Mouse (Mus musculus) G1E (cell line): ENCODE measurements around the gene Prdm16. TPM values are rescaled to one million over a fixed set of nuclear protein-coding genes. Genes with fewer than 3 reads are reported as not detected.
A peak's percentile ranks its signal among the peaks of the same experiment; 100 is the strongest.

Source experiments
- ATAC-seq: 2 replicates; pipeline ENCODE4 v1.8.0; 2016; ENCODE audit warnings: mild to moderate bottlenecking; ENCODE audit not compliant: insufficient number of reproducible peaks, poor library complexity, low FRiP score, severe bottlenecking; ENCODE audit errors: extremely low read depth
- DNase-seq: peaks from one replicate; pipeline ENCODE4 v3.0.0; 2012; ENCODE audit warnings: low spot score
- H3K27me3 ChIP-seq: 2 replicates; pipeline ENCODE4 v1.6.1; 2012; ENCODE audit warnings: mild to moderate bottlenecking, low read length, inconsistent platforms; ENCODE audit not compliant: insufficient read depth
- H3K36me3 ChIP-seq: replicated peaks from 2 replicates; pipeline ENCODE3; 2012; ENCODE audit warnings: mild to moderate bottlenecking, inconsistent platforms
- H3K4me1 ChIP-seq: 2 replicates; pipeline ENCODE4 v1.6.1; 2012; ENCODE audit warnings: low read depth, low read length, inconsistent platforms, mixed read lengths; ENCODE audit not compliant: insufficient read depth
- H3K4me3 ChIP-seq: 2 replicates; pipeline ENCODE4 v1.5.1; 2012; ENCODE audit warnings: low read depth, mild to moderate bottlenecking, inconsistent platforms, low read length, moderate library complexity, mixed read lengths
- H3K9me3 ChIP-seq: replicated peaks from 2 replicates; pipeline ENCODE4 v1.6.1; 2012; ENCODE audit warnings: inconsistent platforms
- CTCF ChIP-seq: IDR thresholded peaks from 2 replicates; pipeline ENCODE4 v1.5.1; 2012; ENCODE audit warnings: low read depth, low read length, inconsistent platforms, mixed read lengths
- GATA1 ChIP-seq: IDR thresholded peaks from 2 replicates; pipeline ENCODE4 v1.6.1; 2012; ENCODE audit warnings: borderline replicate concordance, low read length, inconsistent platforms, mixed read lengths
- GATA2 ChIP-seq: IDR thresholded peaks from 2 replicates; pipeline ENCODE4 v1.6.1; 2012; ENCODE audit warnings: low read depth, low read length, inconsistent platforms, borderline replicate concordance
- POLR2AphosphoS5 ChIP-seq: IDR thresholded peaks from 2 replicates; pipeline ENCODE4 v1.6.1; 2012; ENCODE audit warnings: low read depth, low read length, inconsistent platforms; ENCODE audit not compliant: insufficient replicate concordance
- TAL1 ChIP-seq: conservative IDR thresholded peaks from 2 replicates; pipeline ENCODE4 v1.6.1; 2012; ENCODE audit warnings: low read depth, low read length, inconsistent platforms, mixed read lengths
- polyA plus RNA-seq: library from polyadenylated mRNA; stranded (reverse); fragments of >175 nt; gene quantifications from 2 replicates; pipeline ENCODE4 v1.2.3, GENCODE M21; 2012
- total RNA-seq, 2 experiments: library from RNA; stranded (forward) in 1 of 2; stranded (reverse) in 1 of 2; fragments of 200-1000 nt in 1 of 2; fragments of >200 nt in 1 of 2; fragmentation: Nextera tagmentation in 1 of 2; gene quantifications; 2 replicates each; pipeline ENCODE4 v1.2.3; 2014 to 2017

The Prdm16 gene
- total and polyA plus RNA-seq, 3 experiments = under 0.01 TPM; not detected in 2

GRCm38 (mm10) chr4:154273000-154273399 lies 363.7 kb downstream of the Prdm16 start:
- DNase-seq (no peak), ATAC-seq (no peak)

GRCm38 (mm10) chr4:154269520-154269919 lies 367.2 kb downstream of the Prdm16 start:
- no peak overlapping the region; the same call in 1 of the 2 replicates for H3K4me3 ChIP-seq
- DNase-seq (no peak), ATAC-seq (no peak)
- peaks cover 99% of the 10 kb centered on the region for H3K9me3 ChIP-seq
- TF ChIP-seq GATA2 = no peak
- no peak for TF ChIP-seq GATA1
- TF ChIP-seq POLR2AphosphoS5 = no peak
- no peak for TF ChIP-seq CTCF
- no peak for TF ChIP-seq TAL1
- no peaks in the 10 kb centered on the region for H3K4me1 ChIP-seq
- H3K36me3 ChIP-seq = no peaks in the 10 kb centered on the region
- no peaks in the 10 kb centered on the region; the same call in 1 of the 2 replicates for H3K27me3 ChIP-seq

More at GRCm38 (mm10) chr4:154273000-154273399, 363.7 kb downstream of the Prdm16 start:
- Histone ChIP-seq H3K27me3 (no peaks in the 10 kb centered on the region; the same call in 1 of the 2 replicates), H3K4me1 (no peaks in the 10 kb centered on the region), H3K4me3 (no peak overlapping the region), H3K9me3 (peaks cover 98% of the 10 kb centered on the region), H3K36me3 (no peaks in the 10 kb centered on the region)
- TF ChIP-seq GATA1 (no peak), CTCF (peak; percentile 43; the same call in 1 of the 2 replicates)

GRCm38 (mm10) chr4:154267511-154267910 lies 369.2 kb downstream of the Prdm16 start:
- TF ChIP-seq GATA2 (no peak), TAL1 (no peak), POLR2AphosphoS5 (no peak), CTCF (no peak)
- Histone ChIP-seq H3K27me3 (no peaks in the 10 kb centered on the region; the same call in 1 of the 2 replicates), H3K9me3 (peaks cover 97% of the 10 kb centered on the region), H3K4me3 (peak overlapping the region; percentile 6; the same call in 1 of the 2 replicates), H3K4me1 (no peaks in the 10 kb centered on the region; the same call in 1 of the 2 replicates), H3K36me3 (no peaks in the 10 kb centered on the region)
- ATAC-seq (no peak), DNase-seq (no peak)

Other genes starting within 250 kb of the Prdm16 start
- not detected in 2 replicates for gene Actrt2, start 31.0 kb upstream of the Prdm16 start, total RNA-seq (2014; fragmentation: Nextera tagmentation)
- gene Actrt2, start 31.0 kb upstream of the Prdm16 start, total RNA-seq (2017) = not detected in 2 replicates
- not detected in 2 replicates for gene Actrt2, start 31.0 kb upstream of the Prdm16 start, polyA plus RNA-seq
- not detected in 2 replicates for gene Ttc34, start 200.6 kb upstream of the Prdm16 start, total RNA-seq (2014; fragmentation: Nextera tagmentation)
- gene Ttc34, start 200.6 kb upstream of the Prdm16 start, total RNA-seq (2017) = 0.05 TPM in 1 of 2 replicates, not detected in the other
- gene Ttc34, start 200.6 kb upstream of the Prdm16 start, polyA plus RNA-seq = not detected in 2 replicates
- not detected in 2 replicates for gene Mmel1, start 232.7 kb upstream of the Prdm16 start, total RNA-seq (2014; fragmentation: Nextera tagmentation)
- 0.22 TPM in 1 of 2 replicates, not detected in the other for gene Mmel1, start 232.7 kb upstream of the Prdm16 start, total RNA-seq (2017)
- 0.03 and 0.06 TPM in 2 replicates for gene Mmel1, start 232.7 kb upstream of the Prdm16 start, polyA plus RNA-seq